Mouse (Mus musculus) layer of hippocampus, adult 2 months (tissue): ENCODE data around the gene Uba1y. TPM values are rescaled to one million over a fixed set of nuclear protein-coding genes. Genes with fewer than 3 reads are reported as not detected.
"Not testable (repeated sequence)": the region's sequence is repeated elsewhere in the genome, so short reads cannot be mapped to it uniquely, and the experiment has no call there.

ENCODE experiments used
- DNase-seq, 2 experiments: peaks; one replicate each; pipeline ENCODE4 v3.0.0; 2022; ENCODE audit warnings: low spot score in 2 of 2
- H3K27ac ChIP-seq: fragments of 200-600 bp; 2 replicates; pipeline ENCODE4 v1.8.1; 2022
- H3K4me3 ChIP-seq: fragments of 200-600 bp; 2 replicates; pipeline ENCODE4 v1.8.1; 2022; ENCODE audit warnings: mild to moderate bottlenecking
- CTCF ChIP-seq: fragments of 200-600 bp; conservative IDR thresholded peaks from 2 replicates; pipeline ENCODE4 v1.8.1; 2022; ENCODE audit warnings: antibody characterized with exemption, mild to moderate bottlenecking, moderate library complexity
- long read RNA-seq, 2 experiments: library from polyadenylated mRNA; stranded (forward); transcript quantifications; one replicate each; pipeline ENCODE4 v2.0.0; 2021; ENCODE audit warnings: borderline mapping rate in 2 of 2
- total RNA-seq, 2 experiments: library from RNA; stranded (reverse); gene quantifications; 2 replicates each; pipeline ENCODE4 v1.2.3; 2021

Uba1y gene
- total RNA-seq, result not detected
- long read RNA-seq, experiment 1, result 0 reads
- long read RNA-seq, experiment 2, result 0 reads

GRCm38 (mm10) chrY:818396-818795 is at the start of gene Uba1y:
Gene Uba1y, plus strand, starts transcription at chrY:818649.
- Histone ChIP-seq H3K4me3 (no peak within 1 kb of the TSS), H3K27ac (no peak within 1 kb of the TSS)
- no peak for TF ChIP-seq CTCF
- no peak for DNase-seq

GRCm38 (mm10) chrY:797309-797708 is 21.1 kb upstream of the Uba1y start, which contains the start of gene Zfy1:
Gene Zfy1, minus strand, starts transcription at chrY:797409.
- H3K27ac ChIP-seq, H3K4me3 ChIP-seq, DNase-seq: not testable (repeated sequence)

DNA sequence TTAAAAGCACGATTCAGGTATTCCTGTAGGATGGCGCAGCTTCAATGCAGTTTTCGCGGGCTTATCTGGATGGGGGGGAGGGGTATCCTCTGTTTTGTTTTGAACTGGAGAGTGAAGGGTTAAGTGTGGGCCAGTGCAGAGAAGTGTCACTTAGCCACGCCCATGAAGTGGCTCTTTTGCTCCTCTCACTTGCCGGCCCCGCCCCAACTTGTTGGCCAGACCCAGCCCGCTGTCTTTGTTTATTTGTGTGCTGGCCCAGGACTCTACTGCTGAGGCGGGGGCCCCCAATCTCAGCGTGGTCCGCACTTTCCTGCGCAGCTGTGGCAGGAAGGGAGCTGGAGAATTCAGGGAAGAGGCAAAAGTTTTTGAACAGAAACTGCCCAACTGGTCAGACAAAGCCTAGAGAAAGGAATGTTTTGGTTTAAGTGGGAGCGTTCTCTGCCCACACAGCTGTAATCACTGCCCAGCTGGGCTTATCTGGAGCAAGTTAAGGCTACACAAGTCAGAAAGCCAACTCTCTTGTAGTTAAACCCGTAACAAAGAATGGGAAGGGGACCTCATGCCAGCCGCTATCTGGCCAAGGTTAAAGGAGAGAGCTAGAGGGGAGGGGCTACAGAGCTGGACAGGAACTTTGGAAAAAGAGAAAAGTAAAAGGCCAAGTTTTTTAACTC is 9.3 kb upstream of the Uba1y start:
- no peak for DNase-seq
- H3K4me3 ChIP-seq, result no peak overlapping the region
- H3K27ac ChIP-seq, result no peak overlapping the region
- no peak for TF ChIP-seq CTCF

GRCm38 (mm10) chrY:872404-872803 is 54.0 kb downstream of the Uba1y start:
- H3K4me3 ChIP-seq, result no peak overlapping the region
- no peak overlapping the region for H3K27ac ChIP-seq
- no peak for TF ChIP-seq CTCF
- DNase-seq, result no peak

DNA sequence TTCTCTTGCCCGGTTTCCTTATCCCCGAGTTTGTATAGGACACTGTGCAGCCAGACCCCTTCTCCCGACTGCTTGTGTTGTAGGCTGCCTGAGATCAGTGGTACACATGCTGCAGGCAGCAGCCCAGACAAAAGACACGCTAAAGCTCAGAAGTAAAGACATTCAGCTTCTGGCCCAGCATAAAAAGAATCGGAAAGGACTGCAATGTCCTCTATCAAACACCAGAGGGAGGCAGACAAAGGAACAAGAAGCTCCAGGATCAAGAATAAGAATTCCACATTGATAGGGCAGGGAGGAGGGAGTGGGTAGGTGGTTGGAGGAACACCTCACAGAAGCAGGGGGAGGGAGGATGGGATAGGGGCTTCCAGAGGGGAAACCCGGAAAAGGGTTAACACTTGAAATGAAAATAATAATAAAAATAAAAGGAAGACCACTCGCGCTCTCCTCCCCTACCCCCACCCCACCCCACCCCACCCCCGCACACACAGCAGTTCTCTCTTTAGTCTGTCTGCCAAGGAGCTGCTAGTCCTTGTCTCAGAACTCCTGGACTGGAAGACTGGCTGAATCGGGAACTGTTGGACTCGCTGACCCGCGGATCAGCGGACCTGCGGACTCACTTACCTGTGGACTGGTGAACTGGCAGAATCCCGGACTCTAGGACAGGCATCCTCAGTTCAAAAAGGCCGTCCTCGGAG is 54.6 kb downstream of the Uba1y start:
- H3K27ac ChIP-seq, result no peak overlapping the region
- no peak overlapping the region for H3K4me3 ChIP-seq
- no peak for DNase-seq
- TF ChIP-seq CTCF, result no peak

Other genes with a start within 250 kb of the Uba1y start
- not detected for gene Zfy1, start 21.2 kb upstream of the Uba1y start, total RNA-seq
- 10 to 100 TPM in 1 of 2 experiments, not detected in 1; 17.3 TPM for gene Kdm5d, start 79.1 kb downstream of the Uba1y start, total RNA-seq
- gene Eif2s3y, start 191.9 kb downstream of the Uba1y start, total RNA-seq, result 10 to 100 TPM in 1 of 2 experiments, not detected in 1; 66.7 TPM